Mouse (Mus musculus) ES-E14 (cell line): ENCODE data around the gene BC017158.

Experiments used
- CHD2 ChIP-seq: IDR thresholded peaks from 2 replicates; pipeline ENCODE4 v1.6.1; 2014; ENCODE audit warnings: mild to moderate bottlenecking, low read depth, low read length, inconsistent platforms
- MAFK ChIP-seq: IDR thresholded peaks from 2 replicates; pipeline ENCODE4 v1.6.1; 2014; ENCODE audit warnings: mild to moderate bottlenecking, low read depth, low read length, inconsistent platforms; ENCODE audit not compliant: insufficient read depth
- ZNF384 ChIP-seq: IDR thresholded peaks from 2 replicates; pipeline ENCODE4 v1.6.1; 2012; ENCODE audit warnings: low read depth, low read length, inconsistent platforms

DNA sequence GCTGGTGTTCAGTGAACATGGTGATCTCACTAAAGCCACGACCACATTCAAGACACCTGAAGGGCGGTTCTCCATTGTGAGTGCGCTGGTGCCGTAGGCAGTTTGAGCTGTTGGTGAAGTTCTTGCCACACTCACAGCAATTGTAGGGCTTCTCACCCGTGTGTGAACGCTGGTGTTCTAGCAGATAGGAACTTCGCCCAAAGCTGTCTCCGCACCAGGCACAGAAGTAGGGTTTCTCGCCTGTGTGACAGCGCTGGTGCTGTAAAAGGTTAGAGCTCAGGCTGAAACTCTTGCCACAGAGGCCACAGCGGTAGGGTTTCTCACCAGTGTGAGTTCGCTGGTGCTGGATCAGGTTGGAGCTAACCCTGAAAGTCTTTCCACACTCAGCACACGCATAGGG, 61.5 kb downstream of the BC017158 start:
- TF ChIP-seq ZNF384 (no peak), CHD2 (no peak), MAFK (no peak)
